Mouse (Mus musculus): ENCODE measurements around the gene Slc22a14.
"Not testable (repeated sequence)": the region's sequence is repeated elsewhere in the genome, so short reads cannot be mapped to it uniquely, and the experiment has no call there.

Slc22a14 gene

DNA sequence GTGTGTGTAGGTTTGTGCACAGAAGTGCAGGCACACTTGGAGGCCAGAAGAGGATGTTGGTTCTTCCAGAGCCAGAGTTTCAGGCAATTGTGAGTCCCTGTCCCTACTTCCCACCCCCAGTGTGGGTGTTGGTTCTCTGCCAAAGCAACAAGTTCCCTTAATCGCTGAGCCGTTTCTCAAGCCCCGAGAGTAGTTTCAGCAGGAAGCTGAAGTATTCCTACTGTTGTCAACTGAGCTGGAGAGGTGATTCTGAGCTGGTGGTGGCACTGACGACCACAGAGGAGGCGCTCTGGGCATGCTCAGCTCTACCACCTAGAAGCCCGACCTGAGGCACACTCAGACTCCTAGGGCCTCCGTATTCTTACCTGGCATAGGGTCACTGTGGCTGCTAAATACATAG, at the start of gene Slc22a14:
Gene Slc22a14, minus strand, starts transcription at position 270 of the 400 bp plus-strand sequence.
- DNase-seq (ENCODE audit: low spot score in 2 of 2), result peak in 1 of 2 experiments; percentile 27

GRCm38 (mm10) chr9:119409864-119410263, 44.5 kb upstream of the Slc22a14 start:
- DNase-seq (ENCODE audit: low spot score in 2 of 2), result no peak

- no peak for DNase-seq (ENCODE audit: low spot score in 2 of 2)
Observed at GRCm38 (mm10) chr9:119408898-119409664, 43.7 kb upstream of the Slc22a14 start.

- no peak for DNase-seq (ENCODE audit: low spot score in 2 of 2)
Observed at GRCm38 (mm10) chr9:119407884-119408283, 42.5 kb upstream of the Slc22a14 start.

DNA sequence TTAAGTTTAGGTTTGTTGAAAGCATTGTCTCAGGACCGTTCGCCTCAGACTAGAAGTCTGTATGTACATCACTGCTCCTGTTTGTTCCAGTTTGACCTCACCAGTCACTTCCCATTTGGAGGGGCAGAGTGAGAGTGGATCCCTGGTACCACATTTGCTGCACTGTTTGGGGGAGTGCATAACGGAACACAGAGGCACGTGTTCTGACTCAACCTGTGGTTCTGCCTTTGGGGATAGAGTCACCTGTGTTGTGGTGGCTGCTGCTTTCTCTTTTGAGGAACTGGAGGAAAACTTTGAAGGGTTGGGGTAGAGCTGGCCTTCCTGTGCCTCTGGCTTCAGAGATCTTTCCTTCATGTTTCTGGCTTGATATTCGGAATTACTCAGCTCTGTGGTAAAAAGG, 38.7 kb upstream of the Slc22a14 start:
- no peak for DNase-seq (ENCODE audit: low spot score in 2 of 2)

- DNase-seq (ENCODE audit: low spot score in 2 of 2), result peak; percentile 27 to 47
Observed at GRCm38 (mm10) chr9:119403236-119403641, 37.9 kb upstream of the Slc22a14 start.

GRCm38 (mm10) chr9:119402253-119403235, 37.2 kb upstream of the Slc22a14 start:
- peak in 1 of 2 experiments; percentile 57 for DNase-seq (ENCODE audit: low spot score in 2 of 2)

DNA sequence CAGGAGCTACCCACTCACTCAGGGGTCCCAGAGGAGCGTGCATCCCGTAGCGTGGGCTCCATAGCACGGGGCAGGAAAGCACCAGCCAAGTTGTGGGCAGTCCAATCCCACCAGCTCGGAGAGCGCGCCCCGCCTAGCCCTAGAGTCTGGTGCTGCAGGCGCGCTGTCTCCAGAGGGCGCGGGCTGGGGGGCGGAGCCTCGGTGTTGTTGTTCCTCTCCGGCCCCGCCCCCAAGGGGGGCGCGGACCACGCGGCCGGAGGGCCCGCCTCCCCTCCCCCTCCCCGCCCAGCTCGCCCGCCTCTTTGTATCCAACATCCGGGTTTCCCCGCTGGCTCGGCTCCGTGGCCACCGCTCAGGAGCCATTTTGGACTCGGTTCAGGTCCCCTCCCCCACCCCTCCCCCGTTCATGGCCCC, 36.5 kb upstream of the Slc22a14 start, which contains the start of gene Acvr2b:
Gene Acvr2b, plus strand, starts transcription at position 318 of the 414 bp plus-strand sequence.
- peak; percentile 91 to 94 for DNase-seq (ENCODE audit: low spot score in 2 of 2)

GRCm38 (mm10) chr9:119401351-119401750, 36.0 kb upstream of the Slc22a14 start:
- no peak for DNase-seq (ENCODE audit: low spot score in 2 of 2)

- no peak for DNase-seq (ENCODE audit: low spot score in 2 of 2)
Observed at GRCm38 (mm10) chr9:119394808-119395207, 29.5 kb upstream of the Slc22a14 start.

- no peak for DNase-seq (ENCODE audit: low spot score in 2 of 2)
Observed at GRCm38 (mm10) chr9:119390214-119390613, 24.9 kb upstream of the Slc22a14 start.

DNA sequence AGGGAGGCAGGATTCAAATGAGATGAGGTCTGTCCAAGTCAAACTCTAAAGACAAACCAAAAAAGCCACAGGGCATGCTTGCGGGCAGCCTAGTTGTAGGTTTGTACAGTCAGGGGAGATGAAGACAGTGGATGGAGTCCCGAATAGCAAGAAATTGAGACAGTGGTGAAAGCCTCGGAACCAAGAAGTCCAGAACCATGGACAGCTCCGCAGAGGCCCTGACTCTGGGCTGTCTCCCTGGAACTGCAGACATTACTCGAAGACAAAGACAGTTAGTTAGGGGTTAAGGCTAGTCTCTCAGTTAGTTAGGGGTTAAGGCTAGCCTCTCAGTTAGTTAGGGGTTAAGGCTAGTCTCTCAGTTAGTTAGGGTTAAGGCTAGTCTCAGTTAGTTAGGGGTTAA, 23.6 kb upstream of the Slc22a14 start:
- no peak for DNase-seq (ENCODE audit: low spot score in 2 of 2)

- no peak for DNase-seq (ENCODE audit: low spot score in 2 of 2)
Observed at GRCm38 (mm10) chr9:119382603-119383002, 17.2 kb upstream of the Slc22a14 start.

DNA sequence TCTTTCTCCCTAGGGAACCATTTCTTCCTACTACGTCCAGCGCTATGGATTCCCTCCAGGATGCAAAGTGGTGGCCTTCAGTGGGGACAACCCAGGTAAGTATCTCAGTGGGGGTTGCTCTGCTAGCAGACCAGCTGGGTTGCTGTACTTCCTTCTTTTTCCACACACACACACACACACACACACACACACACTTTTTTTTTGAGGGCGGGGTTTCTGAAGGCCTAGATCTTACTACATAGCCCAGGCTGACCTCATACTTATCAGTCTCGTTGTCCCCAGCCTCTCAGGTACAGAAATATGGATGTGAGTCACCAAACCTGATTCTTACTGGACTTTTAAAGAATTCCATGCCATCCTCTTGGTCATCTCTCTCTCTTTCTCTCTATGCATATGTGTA, 12.9 kb upstream of the Slc22a14 start:
- DNase-seq (ENCODE audit: low spot score in 2 of 2), result no peak

DNA sequence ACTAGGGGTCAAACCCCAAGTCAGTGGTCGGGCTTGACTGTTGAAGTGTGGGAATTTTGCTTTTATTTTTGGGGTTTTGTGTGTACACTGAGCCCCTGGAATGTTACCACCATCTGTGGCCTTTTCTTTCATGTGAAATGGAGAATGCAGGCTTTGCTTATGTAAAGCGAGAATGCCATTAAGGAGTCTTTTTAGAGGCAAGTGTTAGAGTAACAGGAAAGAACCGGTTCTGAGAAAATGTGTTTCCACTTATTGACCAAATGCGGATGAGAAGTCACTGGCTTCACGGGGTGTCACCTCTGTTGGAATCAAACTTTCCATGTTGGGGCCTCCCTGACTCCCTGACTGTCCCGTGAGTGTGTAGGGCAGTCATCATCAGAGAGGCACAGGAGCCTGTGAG, 10.2 kb upstream of the Slc22a14 start:
- no peak for DNase-seq (ENCODE audit: low spot score in 2 of 2)

- no peak for DNase-seq (ENCODE audit: low spot score in 2 of 2)
Observed at GRCm38 (mm10) chr9:119375008-119375407, 9.7 kb upstream of the Slc22a14 start.

DNA sequence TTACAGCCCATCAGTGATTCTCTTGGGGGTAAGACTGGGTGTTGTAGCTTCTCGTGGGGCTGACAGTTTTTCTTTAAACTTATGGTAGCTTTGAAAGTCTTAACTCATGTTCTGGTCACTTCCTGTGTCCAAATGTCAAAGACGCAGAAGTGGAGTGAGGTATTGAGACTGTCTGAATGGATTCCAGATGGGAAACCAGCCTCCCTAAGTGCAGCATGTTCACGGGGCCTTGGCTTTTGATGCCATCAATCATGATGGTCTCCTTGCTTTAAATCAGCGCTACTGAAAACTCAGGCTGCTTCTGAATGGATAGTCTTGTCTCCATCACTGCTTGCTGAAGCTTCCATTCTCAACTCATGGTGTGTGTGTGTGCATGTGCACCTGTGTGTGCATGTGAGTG, 5.9 kb upstream of the Slc22a14 start:
- DNase-seq (ENCODE audit: low spot score in 2 of 2), result no peak

- DNase-seq (ENCODE audit: low spot score in 2 of 2), result not testable (repeated sequence)
Observed at GRCm38 (mm10) chr9:119370770-119371169, 5.4 kb upstream of the Slc22a14 start.

DNA sequence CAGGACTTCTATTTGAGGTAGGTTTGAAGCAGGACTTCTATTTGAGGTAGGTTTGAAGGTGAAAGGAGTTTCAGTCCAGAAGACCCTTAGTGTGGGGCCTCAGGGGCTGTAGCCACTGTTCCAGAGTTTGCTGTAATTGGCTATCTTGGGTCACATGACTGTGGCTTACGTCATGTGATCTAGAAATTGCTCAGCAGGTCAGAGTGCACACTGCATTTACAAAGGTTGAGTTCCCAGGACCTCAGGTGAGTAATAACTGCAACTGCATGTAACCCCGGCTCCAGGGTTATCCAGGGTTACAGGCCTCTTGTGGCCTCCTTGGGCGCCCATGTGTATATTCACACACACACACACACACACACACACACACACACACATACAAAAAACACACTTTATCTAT, 3.0 kb upstream of the Slc22a14 start:
- no peak for DNase-seq (ENCODE audit: low spot score in 2 of 2)

GRCm38 (mm10) chr9:119363229-119363628, 2.1 kb downstream of the Slc22a14 start:
- no peak for DNase-seq (ENCODE audit: low spot score in 2 of 2)

DNA sequence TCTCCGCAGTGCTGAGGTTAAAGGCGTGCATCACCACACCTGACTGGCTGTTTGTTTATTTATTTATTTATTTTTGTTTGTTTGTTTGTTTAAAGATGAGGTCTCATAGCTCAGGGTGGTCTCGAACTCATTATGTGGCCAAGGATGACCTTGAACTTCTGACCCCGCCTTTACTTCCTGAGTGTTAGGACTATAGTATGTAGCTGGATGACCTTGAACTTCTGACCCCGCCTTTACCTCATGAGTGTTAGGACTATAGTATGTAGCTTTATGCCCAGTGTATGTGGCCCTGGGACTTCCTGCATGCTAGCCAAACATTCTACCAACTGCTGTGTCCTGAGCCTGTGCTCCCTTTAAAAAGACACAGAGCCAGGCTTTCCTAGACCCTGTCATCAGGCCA, 3.9 kb downstream of the Slc22a14 start:
- no peak for DNase-seq (ENCODE audit: low spot score in 2 of 2)

- DNase-seq (ENCODE audit: low spot score in 2 of 2), result no peak
Observed at GRCm38 (mm10) chr9:119358058-119358429, 7.3 kb downstream of the Slc22a14 start.

All from heart, adult 9 months (tissue).